Mouse (Mus musculus) limb, embryonic 14.5 days (tissue): ENCODE results near the gene Ccdc136. TPM values are rescaled to one million over a fixed set of nuclear protein-coding genes. Genes with fewer than 3 reads are reported as not detected.

ENCODE experiments used
- ATAC-seq: fragments of 200-750 bp; cut with Nextera tagmentation; 2 replicates; pipeline ENCODE4 v1.8.0; 2017; ENCODE audit warnings: low read depth, moderate number of reproducible peaks, moderate TSS enrichment; ENCODE audit not compliant: low FRiP score
- DNase-seq: peaks from one replicate; pipeline ENCODE4 v3.0.0-alpha.2; 2015; ENCODE audit warnings: low spot score
- H3K27ac ChIP-seq: fragments of 300-500 bp; sonication (generic); replicated peaks from 2 replicates; pipeline ENCODE4 v1.5.1; 2014; ENCODE audit warnings: low read depth, mild to moderate bottlenecking, low read length, moderate library complexity, mixed read lengths
- H3K27me3 ChIP-seq: fragments of 300-500 bp; sonication (generic); 2 replicates; pipeline ENCODE4 v1.6.1; 2014; ENCODE audit warnings: low read length, mixed read lengths; ENCODE audit not compliant: control insufficient read depth, insufficient read depth
- H3K36me3 ChIP-seq: fragments of 300-500 bp; sonication (generic); 2 replicates; pipeline ENCODE4 v1.6.1; 2014; ENCODE audit warnings: mild to moderate bottlenecking, low read length, moderate library complexity, mixed read lengths; ENCODE audit not compliant: control insufficient read depth, insufficient read depth
- H3K4me1 ChIP-seq: fragments of 300-500 bp; sonication (generic); 2 replicates; pipeline ENCODE4 v1.6.1; 2014; ENCODE audit warnings: antibody characterized with exemption, low read length, mixed read lengths; ENCODE audit not compliant: control insufficient read depth, insufficient read depth
- H3K4me2 ChIP-seq: fragments of 300-500 bp; sonication (generic); replicated peaks from 2 replicates; pipeline ENCODE4 v1.6.1; 2014; ENCODE audit warnings: low read depth, mild to moderate bottlenecking, low read length, moderate library complexity; ENCODE audit not compliant: severe bottlenecking
- H3K4me3 ChIP-seq: fragments of 300-500 bp; sonication (generic); replicated peaks from 2 replicates; pipeline ENCODE4 v1.5.1; 2014; ENCODE audit warnings: low read length
- H3K9ac ChIP-seq: fragments of 300-500 bp; sonication (generic); 2 replicates; pipeline ENCODE4 v1.6.1; 2014; ENCODE audit warnings: mild to moderate bottlenecking, low read depth, low read length, moderate library complexity; ENCODE audit not compliant: severe bottlenecking
- H3K9me3 ChIP-seq: fragments of 300-500 bp; sonication (generic); 2 replicates; pipeline ENCODE4 v1.6.1; 2016; ENCODE audit warnings: low read length; ENCODE audit not compliant: control insufficient read depth
- POLR2A ChIP-seq: fragments of 200-500 bp; IDR thresholded peaks from 2 replicates; pipeline ENCODE4 v1.8.0; 2012; ENCODE audit warnings: inconsistent platforms, mild to moderate bottlenecking, moderate library complexity, borderline replicate concordance; ENCODE audit not compliant: insufficient read depth, insufficient read length; ENCODE audit errors: extremely low read depth
- WGBS: fragments of 180-500 bp; shearing (Covaris S2); extraction: QIAGEN DNeasy Blood & Tissue Kit; methylation state at CpG from one replicate; pipeline ENCODE4 v1.1.7; 2014; 5-methylcytosine and 5-hydroxymethylcytosine counted together
- polyA plus RNA-seq, 2 experiments: library from polyadenylated mRNA; depleted of rRNA in 1 of 2; stranded (reverse) in 1 of 2; unstranded in 1 of 2; fragments of >200 nt; fragmentation: Nextera tagmentation in 1 of 2; extraction: Ambion mirVana in 1 of 2; gene quantifications; 2 replicates each; pipeline versions ENCODE4 v1.2.1 to v1.2.3; 2012 to 2014

The Ccdc136 gene
- polyA plus RNA-seq, 2 experiments: 26.0 to 26.2 TPM

DNA sequence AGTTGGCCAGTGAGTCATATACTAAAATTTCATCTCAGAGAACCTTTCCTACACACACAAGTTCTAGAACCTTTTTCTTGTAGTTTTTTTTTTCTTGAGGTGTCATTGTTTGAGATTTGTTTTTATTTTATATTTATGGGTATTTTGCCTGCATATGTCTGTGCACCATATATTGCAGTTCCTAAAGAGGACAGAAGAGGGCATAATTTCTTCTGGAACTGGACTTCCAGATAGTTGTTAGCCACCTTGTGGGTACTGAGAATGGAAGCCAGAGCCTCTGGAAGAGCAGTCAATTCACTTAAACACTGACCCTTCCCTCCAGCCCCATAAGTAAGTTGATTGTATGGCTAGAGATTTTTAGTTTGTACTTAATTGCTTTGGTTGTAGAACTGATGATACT is 44.5 kb upstream of the Ccdc136 start:
- H3K4me3 ChIP-seq: no peak overlapping the region
- H3K4me1 ChIP-seq: peaks cover 14% of the 10 kb centered on the region
- H3K36me3 ChIP-seq: peaks cover 4% of the 10 kb centered on the region
- H3K9me3 ChIP-seq: no peaks in the 10 kb centered on the region
- TF ChIP-seq POLR2A: no peak
- no peak overlapping the region for H3K27ac ChIP-seq
- H3K27me3 ChIP-seq: no peaks in the 10 kb centered on the region
- no peak overlapping the region for H3K9ac ChIP-seq
- no peak for ATAC-seq
- H3K4me2 ChIP-seq: no peak overlapping the region
- no peak for DNase-seq

DNA sequence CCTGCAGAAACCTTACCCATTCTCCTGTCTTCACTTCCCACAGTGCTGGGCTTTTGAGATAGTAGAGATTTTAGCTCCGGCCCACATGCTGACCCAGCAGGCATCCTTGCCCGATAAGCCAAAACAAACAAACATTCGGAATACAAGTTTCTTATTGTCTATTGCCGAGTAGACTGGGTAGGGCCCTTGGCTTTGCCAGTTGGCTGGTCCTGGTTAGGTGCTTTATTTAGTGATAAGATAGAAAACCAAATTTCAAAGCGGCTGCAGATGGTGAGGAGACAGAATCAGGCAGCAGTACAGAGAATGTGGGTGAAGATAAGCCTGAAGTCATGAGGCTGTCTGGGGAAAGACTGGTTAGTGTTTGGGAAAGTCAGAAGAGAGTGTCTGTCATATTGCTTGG is 43.3 kb upstream of the Ccdc136 start:
- no peak for DNase-seq
- H3K9ac ChIP-seq: no peak overlapping the region
- no peak for TF ChIP-seq POLR2A
- H3K4me1 ChIP-seq: peaks cover 9% of the 10 kb centered on the region
- H3K4me2 ChIP-seq: no peak overlapping the region
- peaks cover 16% of the 10 kb centered on the region for H3K36me3 ChIP-seq
- WGBS: 81% methylated on average over 5 of the region's 5 CpGs
- H3K27ac ChIP-seq: no peak overlapping the region
- H3K27me3 ChIP-seq: no peaks in the 10 kb centered on the region
- no peak overlapping the region for H3K4me3 ChIP-seq
- H3K9me3 ChIP-seq: no peaks in the 10 kb centered on the region
- no peak for ATAC-seq

DNA sequence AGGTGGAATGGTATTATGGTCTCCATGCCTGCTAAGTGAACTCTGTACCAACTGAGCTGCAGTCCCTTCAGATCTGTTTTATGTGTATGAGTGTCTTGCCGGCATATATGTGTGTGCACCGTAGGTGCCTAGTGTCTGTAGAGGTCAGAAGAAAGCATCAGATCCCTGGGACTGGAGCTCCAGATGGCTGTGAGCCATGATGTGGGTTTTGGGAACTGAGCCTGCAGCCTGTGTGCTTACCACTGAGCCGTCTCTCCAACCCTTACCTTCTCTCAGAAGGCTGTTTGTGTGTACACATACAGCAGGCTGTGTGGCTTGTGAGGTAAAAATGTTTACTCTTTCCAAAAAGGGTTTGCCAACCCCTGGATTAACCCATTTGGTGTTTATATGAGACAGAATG is 36.7 kb upstream of the Ccdc136 start:
- Histone ChIP-seq H3K27me3 (no peaks in the 10 kb centered on the region), H3K4me1 (peaks cover 12% of the 10 kb centered on the region), H3K9me3 (no peaks in the 10 kb centered on the region), H3K4me2 (no peak overlapping the region), H3K9ac (no peak overlapping the region), H3K36me3 (peaks cover 60% of the 10 kb centered on the region), H3K4me3 (no peak overlapping the region), H3K27ac (no peak overlapping the region)
- WGBS: 96% methylated on average over 3 of the region's 3 CpGs
- DNase-seq (no peak), ATAC-seq (no peak)
- no peak for TF ChIP-seq POLR2A

DNA sequence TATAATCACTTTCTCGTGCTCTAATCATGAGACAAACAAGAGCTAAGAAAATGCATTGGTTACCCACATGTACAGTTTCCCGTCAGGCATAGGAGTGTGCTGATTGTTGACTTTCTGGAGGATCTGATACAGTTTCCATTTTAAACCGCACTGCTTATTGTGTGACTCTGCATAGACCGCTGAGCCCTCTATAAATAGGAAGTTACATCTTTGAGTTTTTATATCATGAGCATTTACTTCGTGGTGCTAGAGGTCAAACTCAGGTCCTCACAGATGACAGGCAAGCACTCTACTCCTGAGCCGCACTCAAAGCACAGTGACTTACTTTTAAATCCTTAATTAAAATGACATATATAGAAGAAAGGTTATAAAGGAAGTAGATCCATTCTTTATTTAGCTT is 35.9 kb upstream of the Ccdc136 start:
- peaks cover 12% of the 10 kb centered on the region for H3K4me1 ChIP-seq
- no peak overlapping the region for H3K4me3 ChIP-seq
- ATAC-seq (no peak), DNase-seq (no peak)
- no peak overlapping the region for H3K4me2 ChIP-seq
- peaks cover 63% of the 10 kb centered on the region for H3K36me3 ChIP-seq
- no peaks in the 10 kb centered on the region for H3K9me3 ChIP-seq
- WGBS: 83% methylated on average over 6 of the region's 6 CpGs
- H3K27me3 ChIP-seq: no peaks in the 10 kb centered on the region
- no peak for TF ChIP-seq POLR2A
- H3K9ac ChIP-seq: no peak overlapping the region
- H3K27ac ChIP-seq: no peak overlapping the region

DNA sequence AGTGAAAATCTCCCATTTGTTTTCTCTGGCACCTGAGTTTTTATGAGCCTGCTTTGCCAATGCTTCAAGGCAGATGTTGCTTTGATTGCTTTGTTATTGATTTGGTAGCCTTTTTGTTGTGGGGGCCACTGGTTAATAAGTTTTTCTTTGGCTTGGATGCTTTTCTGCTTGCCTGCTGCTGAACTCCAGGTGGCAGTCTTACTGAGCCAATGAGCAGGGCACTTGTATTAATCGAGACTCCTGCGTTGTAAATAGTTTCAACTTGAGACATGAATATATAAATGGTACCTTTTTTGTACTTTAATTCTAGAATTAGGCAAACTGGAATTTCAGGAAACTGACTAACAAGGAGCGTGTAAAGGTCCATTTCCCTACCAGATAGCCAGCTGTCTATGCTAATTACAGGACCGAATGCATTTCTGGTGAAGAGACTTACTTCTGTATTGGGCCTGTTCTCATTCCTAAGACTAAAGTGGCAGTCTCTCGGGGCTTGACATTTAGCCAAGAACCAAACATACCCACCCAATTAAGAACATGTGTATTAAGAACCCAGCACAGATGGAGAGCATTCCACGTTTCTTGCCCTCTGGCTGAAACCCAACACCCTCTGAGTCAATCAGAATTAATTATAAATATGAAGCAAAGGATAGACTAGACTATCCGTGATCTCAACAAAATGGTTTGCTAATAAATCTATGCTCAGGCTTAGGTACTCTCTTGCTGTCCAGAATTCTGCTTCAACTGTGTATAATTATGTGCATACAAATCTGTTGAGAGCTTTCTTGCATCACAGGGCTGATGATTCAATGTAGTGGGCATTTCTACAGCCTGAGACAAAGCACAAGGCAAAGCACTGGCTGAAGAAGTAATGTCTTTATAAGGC is 33.6 kb upstream of the Ccdc136 start:
- no peaks in the 10 kb centered on the region for H3K9me3 ChIP-seq
- H3K4me1 ChIP-seq: peaks cover 12% of the 10 kb centered on the region
- no peak overlapping the region for H3K4me2 ChIP-seq
- ATAC-seq (no peak), DNase-seq (no peak)
- peaks cover 73% of the 10 kb centered on the region for H3K36me3 ChIP-seq
- no peak overlapping the region for H3K4me3 ChIP-seq
- H3K9ac ChIP-seq: no peak overlapping the region
- 40% methylated on average over 7 of the region's 7 CpGs for WGBS
- H3K27me3 ChIP-seq: no peaks in the 10 kb centered on the region
- no peak for TF ChIP-seq POLR2A
- peak overlapping the region; percentile 38 for H3K27ac ChIP-seq
